Mouse (Mus musculus) hindbrain, embryonic 10.5 days (tissue): ENCODE results near the gene Hist1h2bp. TPM values are rescaled to one million over a fixed set of nuclear protein-coding genes. Genes with fewer than 3 reads are reported as not detected.
"Not testable (repeated sequence)": the region's sequence is repeated elsewhere in the genome, so short reads cannot be mapped to it uniquely, and the experiment has no call there.

Experiments used
- DNase-seq: peaks from one replicate; pipeline ENCODE4 v3.0.0-alpha.2; 2017; ENCODE audit warnings: low spot score
- H3K27ac ChIP-seq: fragments of 300-500 bp; sonication (generic); 2 replicates; pipeline ENCODE4 v1.5.1; 2016; ENCODE audit warnings: mild to moderate bottlenecking, moderate library complexity
- H3K27me3 ChIP-seq: fragments of 300-500 bp; sonication (generic); 2 replicates; pipeline ENCODE4 v1.6.1; 2016; ENCODE audit warnings: mild to moderate bottlenecking; ENCODE audit not compliant: poor library complexity, insufficient read depth, severe bottlenecking
- H3K36me3 ChIP-seq: fragments of 300-500 bp; sonication (generic); 2 replicates; pipeline ENCODE4 v1.6.1; 2016; ENCODE audit warnings: mild to moderate bottlenecking, moderate library complexity
- H3K4me1 ChIP-seq: fragments of 300-500 bp; sonication (generic); replicated peaks from 2 replicates; pipeline ENCODE4 v1.6.1; 2016; ENCODE audit warnings: mild to moderate bottlenecking
- H3K4me3 ChIP-seq: fragments of 300-500 bp; sonication (generic); 2 replicates; pipeline ENCODE4 v1.5.1; 2016; ENCODE audit warnings: mild to moderate bottlenecking, moderate library complexity
- H3K9me3 ChIP-seq: fragments of 300-500 bp; sonication (generic); 2 replicates; pipeline ENCODE4 v1.6.1; 2016; ENCODE audit warnings: mild to moderate bottlenecking, moderate library complexity
- WGBS: fragments of 180-500 bp; shearing (Covaris S2); methylation state at CpG from one replicate; pipeline ENCODE4 v1.1.7; 2016; 5-methylcytosine and 5-hydroxymethylcytosine counted together
- polyA plus RNA-seq: library from polyadenylated mRNA; unstranded; fragments of >200 nt; fragmentation: Nextera tagmentation; extraction: Ambion mirVana; gene quantifications from 2 replicates; pipeline ENCODE4 v1.2.1, GENCODE M21; 2016

Hist1h2bp gene
- polyA plus RNA-seq, 1 experiment from 2014 or later = 2.4 TPM

- DNase-seq, H3K36me3 ChIP-seq, H3K4me1 ChIP-seq, H3K9me3 ChIP-seq, H3K27me3 ChIP-seq: not testable (repeated sequence)
- Histone ChIP-seq H3K27ac (peak within 1 kb of the TSS; percentile 62), H3K4me3 (peak within 1 kb of the TSS; percentile 34)
- under 1% methylated on average over 30 of the region's 58 CpGs for WGBS
Measured at GRCm38 (mm10) chr13:21831418-21832394, 44.4 kb downstream of the Hist1h2bp start, which contains the start of gene Hist1h4n. Gene Hist1h4n (minus strand): TSS chr13:21832196.

GRCm38 (mm10) chr13:21833461-21833860 is 46.2 kb downstream of the Hist1h2bp start, which contains the start of the genes Hist1h2ap and Hist1h2br:
Gene Hist1h2ap (minus strand): TSS chr13:21833507.
Gene Hist1h2br (plus strand): TSS chr13:21833743.
- H3K27ac ChIP-seq, H3K27me3 ChIP-seq, DNase-seq, H3K4me3 ChIP-seq, H3K4me1 ChIP-seq, H3K9me3 ChIP-seq, H3K36me3 ChIP-seq: not testable (repeated sequence)
- whole genome bisulfite sequencing = no CpG with 5 or more reads among the region's 24 CpGs

Other genes starting within 250 kb of the Hist1h2bp start
- 0.29 TPM in 1 of 2 replicates, not detected in the other for gene Olfr1366, start 244.7 kb upstream of the Hist1h2bp start, polyA plus RNA-seq
- not detected in 2 replicates for gene Olfr1535, start 227.6 kb upstream of the Hist1h2bp start, polyA plus RNA-seq
- gene Olfr1364, start 205.7 kb upstream of the Hist1h2bp start, polyA plus RNA-seq = not detected in 2 replicates
- not detected in 2 replicates for gene Olfr1362, start 173.4 kb upstream of the Hist1h2bp start, polyA plus RNA-seq
- not detected in 2 replicates for gene Olfr11, start 144.9 kb upstream of the Hist1h2bp start, polyA plus RNA-seq
- not detected in 2 replicates for gene Olfr1361, start 124.1 kb upstream of the Hist1h2bp start, polyA plus RNA-seq
- gene Olfr1360, start 110.1 kb upstream of the Hist1h2bp start, polyA plus RNA-seq = not detected in 2 replicates
- not detected in 2 replicates for gene Olfr1359, start 89.3 kb upstream of the Hist1h2bp start, polyA plus RNA-seq
- 2.2 TPM in 1 of 2 replicates, not detected in the other for gene Hist1h2bl, start 71.3 kb upstream of the Hist1h2bp start, polyA plus RNA-seq
- gene Hist1h2ai, start 71.0 kb upstream of the Hist1h2bp start, polyA plus RNA-seq = 16.6 and 22.9 TPM in 2 replicates
- gene Hist1h3h, start 69.8 kb upstream of the Hist1h2bp start, polyA plus RNA-seq = 12.7 and 15.7 TPM in 2 replicates
- gene Hist1h2bm, start 65.4 kb upstream of the Hist1h2bp start, polyA plus RNA-seq = 5.2 and 6.1 TPM in 2 replicates
- gene Hist1h4j, start 52.4 kb upstream of the Hist1h2bp start, polyA plus RNA-seq = 0.58 and 0.85 TPM in 2 replicates
- gene Hist1h4k, start 37.0 kb upstream of the Hist1h2bp start, polyA plus RNA-seq = 2.8 and 4.2 TPM in 2 replicates
- 14.0 and 21.0 TPM in 2 replicates for gene Hist1h2ak, start 33.6 kb upstream of the Hist1h2bp start, polyA plus RNA-seq
- 1.0 and 3.4 TPM in 2 replicates for gene Hist1h2bn, start 33.3 kb upstream of the Hist1h2bp start, polyA plus RNA-seq
- 39.0 and 41.1 TPM in 2 replicates for gene Hist1h1b, start 6.8 kb upstream of the Hist1h2bp start, polyA plus RNA-seq
- gene Hist1h3i, start 4.1 kb upstream of the Hist1h2bp start, polyA plus RNA-seq = 112 and 120 TPM in 2 replicates
- gene Hist1h2an, start 243 bp upstream of the Hist1h2bp start, polyA plus RNA-seq = 9.9 and 11.4 TPM in 2 replicates
- gene Hist1h2bq, start 22.7 kb downstream of the Hist1h2bp start, polyA plus RNA-seq = 18.9 and 20.9 TPM in 2 replicates
- 2.3 TPM in 1 of 2 replicates, not detected in the other for gene Hist1h2ao, start 23.0 kb downstream of the Hist1h2bp start, polyA plus RNA-seq
- gene Hist1h4m, start 24.3 kb downstream of the Hist1h2bp start, polyA plus RNA-seq = not detected in 2 replicates
- 9.7 and 10.0 TPM in 2 replicates for gene Hist1h4n, start 44.7 kb downstream of the Hist1h2bp start, polyA plus RNA-seq
- 6,234 and 6,449 TPM in 2 replicates for gene Hist1h2ap, start 46.0 kb downstream of the Hist1h2bp start, polyA plus RNA-seq
- gene Hist1h2br, start 46.3 kb downstream of the Hist1h2bp start, polyA plus RNA-seq = 19.3 and 21.2 TPM in 2 replicates
- 20.6 and 24.7 TPM in 2 replicates for gene Zfp184, start 157.6 kb downstream of the Hist1h2bp start, polyA plus RNA-seq
- gene Pom121l2, start 193.7 kb downstream of the Hist1h2bp start, polyA plus RNA-seq = 0.07 TPM in 1 of 2 replicates, not detected in the other
- 0.18 TPM in 1 of 2 replicates, not detected in the other for gene Prss16, start 222.3 kb downstream of the Hist1h2bp start, polyA plus RNA-seq
- 5.5 and 11.0 TPM in 2 replicates for gene Hist1h2ah, start 248.1 kb downstream of the Hist1h2bp start, polyA plus RNA-seq
- 6.6 and 6.9 TPM in 2 replicates for gene Hist1h2bk, start 248.4 kb downstream of the Hist1h2bp start, polyA plus RNA-seq